In genomic region chr2:167963176-167963575, GRCm38 (mm10) we compare ENCODE assay signal across 21 mouse cellular contexts. TPM values are rescaled to one million over a fixed set of nuclear protein-coding genes. Genes with fewer than 3 reads are reported as not detected.
DNase-seq lines count a peak whose midpoint lies in the region; ATAC-seq lines count a peak whose summit lies in the region.
"Had no signal": no experiment of that assay in that cellular context is flagged by ENCODE, and none has a peak within 500 bp of the region (broad histone marks: within the 10 kb centered on the region; RNA-seq: fewer than 3 reads in every experiment).

No protein-coding gene starts in this region.

- H3K9ac ChIP-seq in midbrain, embryonic 16.5 days (ENCODE audit: low read depth, low read length), result no peak overlapping the region
- H3K9ac ChIP-seq: forebrain, embryonic 15.5 days had no signal

- H3K27ac ChIP-seq in heart, embryonic 10.5 days, result peak overlapping the region; percentile 56; the same call in 1 of the 2 replicates
- H3K27ac ChIP-seq in midbrain, embryonic 16.5 days (ENCODE audit: low read length), result no peak overlapping the region
- H3K27ac ChIP-seq: embryonic facial prominence, embryonic 10.5 days; forebrain, embryonic 15.5 days; hindbrain, embryonic 10.5 days; limb, embryonic 10.5 days had no signal

- ATAC-seq in midbrain, embryonic 16.5 days, result no peak
- ATAC-seq: forebrain, embryonic 15.5 days had no signal

- DNase-seq in heart, embryonic 10.5 days (ENCODE audit: low spot score), result no peak
- DNase-seq in heart, postnatal 10 days, result no peak
- peak; percentile 51 to 82 for DNase-seq in layer of hippocampus, adult 18-20 months (ENCODE audit: low spot score in 2 of 2)
- no peak for DNase-seq in layer of hippocampus, postnatal 25 days (ENCODE audit: extremely low spot score in 1 of 2, low spot score in 1 of 2)
- peak; percentile 48 to 54 for DNase-seq in right cerebral cortex, adult 2 months (ENCODE audit: low spot score in 2 of 2)
- no peak for DNase-seq in right cerebral cortex, postnatal 4 days
- DNase-seq in telencephalon, adult 2 months (ENCODE audit: low read depth, low spot score), result peak; percentile 58
- DNase-seq: adrenal gland, postnatal 10 days; B cell, adult 2 months; cerebellum, adult 18-20 months; gastrocnemius, postnatal 14 days; kidney, adult 8-10 months; lung, adult 2 months; midbrain, embryonic 14.5 days; retina, postnatal 1 day had no signal

- H3K4me1 ChIP-seq in heart, embryonic 10.5 days, result peaks cover 58% of the 10 kb centered on the region
- 0 out of 2 replicates have a peak, but pooled peaks cover 9% of the 10 kb centered on the region for H3K4me1 ChIP-seq in midbrain, embryonic 16.5 days (ENCODE audit: control insufficient read depth, insufficient read depth, low read length)

- H3K36me3 ChIP-seq in heart, embryonic 10.5 days, result peaks cover 43% of the 10 kb centered on the region
- H3K36me3 ChIP-seq in midbrain, embryonic 16.5 days (ENCODE audit: control insufficient read depth, insufficient read depth, low read length), result peaks cover 21% of the 10 kb centered on the region

- H3K4me2 ChIP-seq in midbrain, embryonic 16.5 days (ENCODE audit: low read length), result no peak overlapping the region
- H3K4me2 ChIP-seq: forebrain, embryonic 15.5 days; liver, embryonic 11.5 days had no signal

- H3K9me3 ChIP-seq in heart, embryonic 10.5 days, result no peaks in the 10 kb centered on the region
- no peaks in the 10 kb centered on the region for H3K9me3 ChIP-seq in midbrain, embryonic 16.5 days (replicated peaks; ENCODE audit: control insufficient read depth, low read length, poor library complexity, severe bottlenecking)
- H3K9me3 ChIP-seq: embryonic facial prominence, embryonic 10.5 days; forebrain, embryonic 15.5 days; hindbrain, embryonic 10.5 days; limb, embryonic 10.5 days had no signal

- H3K27me3 ChIP-seq in heart, embryonic 10.5 days (ENCODE audit: insufficient read depth, poor library complexity, severe bottlenecking), result no peaks in the 10 kb centered on the region
- no peaks in the 10 kb centered on the region for H3K27me3 ChIP-seq in midbrain, embryonic 16.5 days (ENCODE audit: control insufficient read depth, insufficient read depth, low read depth, low read length)
- H3K27me3 ChIP-seq: forebrain, embryonic 15.5 days had no signal

- H3K4me3 ChIP-seq in heart, embryonic 10.5 days, result no peak overlapping the region
- no peak overlapping the region for H3K4me3 ChIP-seq in midbrain, embryonic 16.5 days (ENCODE audit: low read depth, low read length)
- H3K4me3 ChIP-seq: embryonic facial prominence, embryonic 10.5 days; forebrain, embryonic 15.5 days; hindbrain, embryonic 10.5 days; limb, embryonic 10.5 days had no signal

- 58% methylated on average over 4 of the region's 4 CpGs for WGBS in heart, embryonic 10.5 days
- WGBS in midbrain, embryonic 16.5 days, result 95% methylated on average over 4 of the region's 4 CpGs

- intact Hi-C loops in heart, postnatal 10 days (cut with DNase I), result no loop called here

RNA-seq across cellular contexts. Expression of gene Ptpn1, which starts 31.3 kb away (rescaled TPM):
- 45.3 and 58.3 TPM in 2 replicates for polyA plus RNA-seq in heart, embryonic 10.5 days (2016; fragmentation: Nextera tagmentation; extraction: Ambion mirVana)
- total RNA-seq in heart, postnatal 10 days (2021), result 10 to 100 TPM; 27.3 to 34.9 TPM
- 10 to 100 TPM; 64.8 to 68.8 TPM for total RNA-seq in layer of hippocampus, adult 18-20 months (2021)
- total RNA-seq in layer of hippocampus, postnatal 25 days (2021), result 10 to 100 TPM; 62.5 to 63.8 TPM
- polyA plus RNA-seq in midbrain, embryonic 16.5 days (2015; fragmentation: Nextera tagmentation; extraction: Ambion mirVana), result 79.8 and 86.0 TPM in 2 replicates

RNA-seq across cellular contexts. Expression of gene Ripor3, which starts 47.2 kb away (rescaled TPM):
- polyA plus RNA-seq in heart, embryonic 10.5 days (2016; fragmentation: Nextera tagmentation; extraction: Ambion mirVana), result 1.3 and 2.5 TPM in 2 replicates
- total RNA-seq in heart, postnatal 10 days (2021), result under 1 TPM; 0.91 to 0.97 TPM
- under 1 TPM in 1 of 2 experiments, not detected in 1; 0.52 TPM for total RNA-seq in layer of hippocampus, adult 18-20 months (2021)
- total RNA-seq in layer of hippocampus, postnatal 25 days (2021), result under 1 TPM in 1 of 2 experiments, not detected in 1; 0.42 TPM
- 0.53 and 0.58 TPM in 2 replicates for polyA plus RNA-seq in midbrain, embryonic 16.5 days (2015; fragmentation: Nextera tagmentation; extraction: Ambion mirVana)

Comparison
In these comparisons a context has a peak if more than half of its experiments do, and no peak if none do; other contexts are left out.
1. DNase-seq: peak in layer of hippocampus, adult 18-20 months (2 of 2), right cerebral cortex, adult 2 months (2 of 2) and telencephalon, adult 2 months (single experiment); none in heart, embryonic 10.5 days (single experiment), heart, postnatal 10 days (0 of 2), layer of hippocampus, postnatal 25 days (0 of 2) and right cerebral cortex, postnatal 4 days (single experiment).